Mouse (Mus musculus) hindbrain, embryonic 14.5 days (tissue): ENCODE data around the gene Nepro. TPM values are rescaled to one million over a fixed set of nuclear protein-coding genes. Genes with fewer than 3 reads are reported as not detected.

Experiments
- ATAC-seq: fragments of 200-750 bp; cut with Nextera tagmentation; 2 replicates; pipeline ENCODE4 v1.8.0; 2017; ENCODE audit warnings: moderate number of reproducible peaks, mild to moderate bottlenecking, moderate TSS enrichment, moderate library complexity; ENCODE audit not compliant: low FRiP score
- DNase-seq: peaks from one replicate; pipeline ENCODE4 v3.0.0-alpha.2; 2015; ENCODE audit warnings: low spot score
- H3K27ac ChIP-seq: fragments of 300-500 bp; sonication (generic); 2 replicates; pipeline ENCODE4 v1.5.1; 2014; ENCODE audit warnings: mild to moderate bottlenecking, moderate library complexity
- H3K27me3 ChIP-seq: fragments of 300-500 bp; sonication (generic); 2 replicates; pipeline ENCODE4 v1.6.1; 2014; ENCODE audit warnings: mild to moderate bottlenecking, low read length, mixed read lengths; ENCODE audit not compliant: control insufficient read depth, insufficient read depth
- H3K36me3 ChIP-seq: fragments of 300-500 bp; sonication (generic); replicated peaks from 2 replicates; pipeline ENCODE4 v1.6.1; 2014; ENCODE audit not compliant: control insufficient read depth, insufficient read depth
- H3K4me1 ChIP-seq: fragments of 300-500 bp; sonication (generic); replicated peaks from 2 replicates; pipeline ENCODE4 v1.6.1; 2014; ENCODE audit warnings: antibody characterized with exemption, low read length, mixed read lengths; ENCODE audit not compliant: control insufficient read depth, insufficient read depth
- H3K4me2 ChIP-seq: fragments of 300-500 bp; sonication (generic); replicated peaks from 2 replicates; pipeline ENCODE4 v1.6.1; 2014; ENCODE audit warnings: mild to moderate bottlenecking, moderate library complexity
- H3K4me3 ChIP-seq: fragments of 300-500 bp; sonication (generic); replicated peaks from 2 replicates; pipeline ENCODE4 v1.5.1; 2014; ENCODE audit warnings: mild to moderate bottlenecking, low read length
- H3K9ac ChIP-seq: fragments of 300-500 bp; sonication (generic); 2 replicates; pipeline ENCODE4 v1.6.1; 2014
- H3K9me3 ChIP-seq: fragments of 300-500 bp; sonication (generic); 2 replicates; pipeline ENCODE4 v1.6.1; 2016; ENCODE audit warnings: low read length; ENCODE audit not compliant: control insufficient read depth
- WGBS: fragments of 180-500 bp; shearing (Covaris S2); extraction: QIAGEN DNeasy Blood & Tissue Kit; methylation state at CpG from one replicate; pipeline ENCODE4 v1.1.7; 2014; 5-methylcytosine and 5-hydroxymethylcytosine counted together
- polyA plus RNA-seq: library from polyadenylated mRNA; unstranded; fragments of >200 nt; fragmentation: Nextera tagmentation; extraction: Ambion mirVana; gene quantifications from 2 replicates; pipeline ENCODE4 v1.2.1, GENCODE M21; 2014

Gene Nepro
- 4.4 and 5.4 TPM in 2 replicates for polyA plus RNA-seq

GRCm38 (mm10) chr16:44724083-44724787, at the start of gene Nepro:
Gene Nepro (plus strand): TSS chr16:44724301.
- peak within 1 kb of the TSS; percentile 89 for H3K27ac ChIP-seq
- peak within 1 kb of the TSS; percentile 72 for H3K9ac ChIP-seq
- peak within 1 kb of the TSS; percentile 67 for H3K4me2 ChIP-seq
- no peaks in the 10 kb centered on the region for H3K9me3 ChIP-seq
- no peaks in the 10 kb centered on the region for H3K27me3 ChIP-seq
- ATAC-seq (peak; percentile 97), DNase-seq (peak; percentile 85)
- under 1% methylated on average over 60 of the region's 64 CpGs for WGBS
- peaks cover 3% of the 10 kb centered on the region; the same call in 1 of the 2 replicates for H3K4me1 ChIP-seq
- peaks cover 9% of the 10 kb centered on the region for H3K36me3 ChIP-seq
- peak within 1 kb of the TSS; percentile 67 for H3K4me3 ChIP-seq

GRCm38 (mm10) chr16:44676357-44676756, 47.7 kb upstream of the Nepro start:
- Histone ChIP-seq H3K27me3 (no peaks in the 10 kb centered on the region), H3K4me2 (no peak overlapping the region), H3K9me3 (no peaks in the 10 kb centered on the region), H3K36me3 (no peaks in the 10 kb centered on the region), H3K27ac (no peak overlapping the region), H3K4me1 (peaks cover 36% of the 10 kb centered on the region; the same call in 1 of the 2 replicates), H3K4me3 (no peak overlapping the region), H3K9ac (no peak overlapping the region)
- ATAC-seq (no peak), DNase-seq (no peak)
- 93% methylated on average over 2 of the region's 2 CpGs for WGBS

- Histone ChIP-seq H3K9ac (peak overlapping the region; percentile 26; the same call in 1 of the 2 replicates), H3K36me3 (no peaks in the 10 kb centered on the region), H3K9me3 (peaks cover 10% of the 10 kb centered on the region; the same call in 1 of the 2 replicates), H3K4me3 (no peak overlapping the region), H3K27me3 (no peaks in the 10 kb centered on the region), H3K27ac (peak overlapping the region; percentile 68), H3K4me2 (peak overlapping the region; percentile 39), H3K4me1 (0 out of 2 replicates have a peak, but pooled peaks cover 27% of the 10 kb centered on the region)
- no peak for DNase-seq
- 19% methylated on average over 8 of the region's 8 CpGs for WGBS
- ATAC-seq, result peak; percentile 77
These were observed 45.0 kb upstream of the Nepro start for GRCm38 (mm10) chr16:44679082-44679481.

GRCm38 (mm10) chr16:44679503-44679971, 44.6 kb upstream of the Nepro start:
- Histone ChIP-seq H3K4me1 (0 out of 2 replicates have a peak, but pooled peaks cover 27% of the 10 kb centered on the region), H3K36me3 (no peaks in the 10 kb centered on the region), H3K27ac (peak overlapping the region; percentile 68), H3K4me3 (no peak overlapping the region), H3K4me2 (peak overlapping the region; percentile 39), H3K9me3 (peaks cover 10% of the 10 kb centered on the region; the same call in 1 of the 2 replicates), H3K9ac (peak overlapping the region; percentile 26; the same call in 1 of the 2 replicates), H3K27me3 (no peaks in the 10 kb centered on the region)
- ATAC-seq, result peak; percentile 91
- WGBS, result 12% methylated on average over 8 of the region's 8 CpGs
- peak; percentile 81 for DNase-seq

GRCm38 (mm10) chr16:44680756-44681498, 43.2 kb upstream of the Nepro start:
- Histone ChIP-seq H3K4me2 (no peak overlapping the region), H3K9ac (no peak overlapping the region), H3K4me3 (no peak overlapping the region), H3K36me3 (no peaks in the 10 kb centered on the region), H3K4me1 (0 out of 2 replicates have a peak, but pooled peaks cover 27% of the 10 kb centered on the region), H3K27me3 (no peaks in the 10 kb centered on the region), H3K9me3 (peaks cover 10% of the 10 kb centered on the region; the same call in 1 of the 2 replicates), H3K27ac (peak overlapping the region; percentile 68)
- 59% methylated on average over 9 of the region's 9 CpGs for WGBS
- DNase-seq (no peak), ATAC-seq (no peak)

GRCm38 (mm10) chr16:44684646-44685045, 39.5 kb upstream of the Nepro start:
- WGBS, result 68% methylated on average over 7 of the region's 7 CpGs
- no peak overlapping the region for H3K4me3 ChIP-seq
- DNase-seq (no peak), ATAC-seq (no peak)
- H3K9ac ChIP-seq, result no peak overlapping the region
- no peaks in the 10 kb centered on the region for H3K27me3 ChIP-seq
- H3K4me1 ChIP-seq, result peaks cover 38% of the 10 kb centered on the region
- no peak overlapping the region for H3K4me2 ChIP-seq
- H3K27ac ChIP-seq, result peak overlapping the region; percentile 58; the same call in 1 of the 2 replicates
- peaks cover 10% of the 10 kb centered on the region; the same call in 1 of the 2 replicates for H3K9me3 ChIP-seq
- H3K36me3 ChIP-seq, result no peaks in the 10 kb centered on the region

GRCm38 (mm10) chr16:44685401-44685800, 38.7 kb upstream of the Nepro start:
- peaks cover 10% of the 10 kb centered on the region; the same call in 1 of the 2 replicates for H3K9me3 ChIP-seq
- no peaks in the 10 kb centered on the region for H3K36me3 ChIP-seq
- H3K4me2 ChIP-seq, result no peak overlapping the region
- 0 out of 2 replicates have a peak overlapping the region, but pooled peaks have one; percentile 58 for H3K27ac ChIP-seq
- ATAC-seq (no peak), DNase-seq (no peak)
- peaks cover 31% of the 10 kb centered on the region for H3K4me1 ChIP-seq
- no peak overlapping the region for H3K9ac ChIP-seq
- no peaks in the 10 kb centered on the region for H3K27me3 ChIP-seq
- 76% methylated on average over 7 of the region's 7 CpGs for WGBS
- no peak overlapping the region for H3K4me3 ChIP-seq

GRCm38 (mm10) chr16:44686991-44687718, 36.9 kb upstream of the Nepro start:
- DNase-seq (no peak), ATAC-seq (peak; percentile 86)
- 18% methylated on average over 20 of the region's 20 CpGs for WGBS
- H3K4me1 ChIP-seq, result peaks cover 23% of the 10 kb centered on the region
- no peaks in the 10 kb centered on the region for H3K36me3 ChIP-seq
- peak overlapping the region; percentile 75 for H3K27ac ChIP-seq
- H3K9me3 ChIP-seq, result peaks cover 6% of the 10 kb centered on the region; the same call in 1 of the 2 replicates
- peak overlapping the region; percentile 12 for H3K4me3 ChIP-seq
- peak overlapping the region; percentile 32; the same call in 1 of the 2 replicates for H3K9ac ChIP-seq
- peak overlapping the region; percentile 50 for H3K4me2 ChIP-seq
- H3K27me3 ChIP-seq, result no peaks in the 10 kb centered on the region
